Mouse (Mus musculus) right cerebral cortex, adult 18-20 months (tissue): Measurements from ENCODE around the gene Nt5c.
"Not testable (repeated sequence)": the region's sequence is repeated elsewhere in the genome, so short reads cannot be mapped to it uniquely, and the experiment has no call there.

Source experiments
- DNase-seq: peaks from one replicate; pipeline ENCODE4 v3.0.0; 2022; ENCODE audit warnings: mixed read lengths

Gene Nt5c

DNA sequence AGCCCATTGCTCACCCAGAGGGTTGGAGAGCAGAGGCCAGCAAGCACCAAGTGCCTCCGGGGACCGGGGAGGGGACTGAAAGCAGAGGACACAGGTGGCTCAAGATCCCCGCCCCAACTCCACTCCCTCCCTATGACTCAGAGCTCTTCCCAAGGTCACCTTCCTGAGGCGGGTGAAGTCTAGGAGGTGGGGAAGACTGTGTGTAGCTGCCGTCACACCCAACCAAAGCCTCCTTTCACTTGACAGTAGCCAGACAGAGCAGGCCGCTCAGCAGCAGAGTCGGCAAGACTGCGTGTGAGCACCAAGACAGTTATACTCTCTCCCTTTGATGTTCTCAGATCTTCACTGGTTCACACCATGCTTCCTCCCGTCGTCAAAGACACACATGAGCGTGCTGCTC, 28.3 kb downstream of the Nt5c start:
- no peak for DNase-seq

DNA sequence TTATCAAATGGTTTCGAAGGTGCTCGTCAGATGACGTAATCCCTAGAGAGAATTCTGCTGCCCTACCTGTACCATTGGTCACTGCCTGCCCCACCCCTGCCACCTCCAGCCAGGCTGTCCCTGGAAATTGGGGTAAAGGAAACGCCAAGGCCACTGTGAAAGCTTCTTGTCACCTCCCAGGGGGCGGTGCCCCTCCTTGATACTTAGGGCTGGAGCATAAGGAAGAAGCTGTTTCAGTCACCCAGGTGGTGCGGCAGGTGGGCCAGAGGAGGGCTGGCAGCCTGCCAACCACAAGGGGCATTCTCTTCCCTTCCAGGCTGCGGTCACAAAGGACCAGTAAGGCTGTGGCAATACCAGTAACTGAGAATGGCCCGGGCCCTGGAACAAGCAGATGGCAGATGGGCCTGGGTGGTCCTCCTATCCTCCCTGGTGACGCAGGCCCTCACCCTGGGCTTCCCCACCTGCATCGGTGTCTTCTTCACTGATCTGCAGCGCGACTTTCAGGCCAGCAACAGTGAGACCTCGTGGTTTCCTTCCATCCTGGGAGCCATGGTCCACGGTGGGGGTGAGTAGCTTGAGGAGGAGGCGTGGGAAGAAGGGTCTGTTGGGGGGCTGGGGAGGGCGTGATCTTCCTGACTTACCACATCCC, 29.3 kb downstream of the Nt5c start, which contains the start of gene Slc16a5:
TSS of gene Slc16a5 (plus strand) at position 232 of the 649 bp plus-strand sequence.
- no peak for DNase-seq

DNA sequence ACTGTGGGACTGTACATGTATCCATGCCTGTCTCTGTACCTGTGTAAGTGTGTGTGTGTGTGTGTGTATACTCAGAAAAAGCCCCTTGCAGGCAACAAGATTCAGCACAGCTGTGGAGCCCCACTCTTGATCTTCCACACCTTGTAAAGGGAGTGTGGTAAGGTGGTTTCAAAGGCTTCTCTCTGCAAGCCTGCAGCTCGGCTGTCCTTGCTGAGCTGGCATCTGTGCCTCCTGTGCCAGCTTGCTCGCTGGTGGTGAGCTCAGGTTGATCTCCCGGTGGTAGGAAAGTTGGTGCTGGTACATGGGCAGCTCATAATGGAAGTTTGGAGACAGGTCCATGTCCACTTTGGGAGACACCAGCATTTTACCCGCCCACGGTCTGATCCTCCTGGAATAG, 29.8 kb downstream of the Nt5c start:
- DNase-seq = no peak

- no peak for DNase-seq
Measured at GRCm38 (mm10) chr11:115460976-115461375, 30.7 kb downstream of the Nt5c start.

- no peak for DNase-seq
Measured at GRCm38 (mm10) chr11:115457405-115457804, 34.3 kb downstream of the Nt5c start.

DNA sequence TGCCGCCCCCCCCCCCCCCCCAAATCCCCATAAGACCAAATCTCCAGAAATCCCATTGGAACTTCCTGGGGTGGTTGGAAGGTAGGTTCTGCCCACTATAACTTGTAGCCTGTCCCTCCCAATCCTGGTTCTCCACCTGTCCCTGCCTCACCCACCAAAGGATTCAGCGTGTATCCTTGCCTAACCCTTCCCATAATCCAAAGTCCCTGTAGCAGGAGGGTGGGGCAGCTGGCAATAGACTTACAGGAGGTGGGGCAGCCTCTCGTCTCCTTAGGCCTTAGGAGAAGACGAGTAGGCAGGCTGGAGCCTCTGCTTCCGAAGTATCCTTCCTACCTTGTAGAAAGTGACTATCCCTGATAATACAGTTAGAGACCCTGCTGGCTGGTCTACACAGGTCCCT, 35.5 kb downstream of the Nt5c start:
- DNase-seq = no peak

DNA sequence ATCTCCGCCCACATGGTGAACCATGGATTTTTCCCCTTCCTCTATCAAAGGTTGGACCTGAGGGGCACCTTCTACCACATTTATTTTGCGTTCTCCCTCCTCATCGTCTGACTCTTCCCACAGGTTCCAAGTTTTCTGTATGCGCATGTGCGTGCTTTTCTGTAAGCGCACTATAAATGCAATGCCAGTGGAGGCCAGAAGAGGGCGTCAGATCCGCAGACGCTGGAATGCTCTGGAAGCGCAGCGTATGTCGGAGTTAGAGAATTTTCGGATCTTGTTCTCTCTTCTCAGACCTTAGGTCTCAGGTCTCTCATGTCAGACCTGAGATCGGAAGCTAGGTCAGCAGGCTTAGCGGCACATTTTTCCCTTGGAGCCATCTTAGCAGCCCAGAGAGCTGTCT, 36.0 kb downstream of the Nt5c start:
- DNase-seq = no peak

- DNase-seq = not testable (repeated sequence)
Measured at GRCm38 (mm10) chr11:115454822-115455221, 36.8 kb downstream of the Nt5c start.

DNA sequence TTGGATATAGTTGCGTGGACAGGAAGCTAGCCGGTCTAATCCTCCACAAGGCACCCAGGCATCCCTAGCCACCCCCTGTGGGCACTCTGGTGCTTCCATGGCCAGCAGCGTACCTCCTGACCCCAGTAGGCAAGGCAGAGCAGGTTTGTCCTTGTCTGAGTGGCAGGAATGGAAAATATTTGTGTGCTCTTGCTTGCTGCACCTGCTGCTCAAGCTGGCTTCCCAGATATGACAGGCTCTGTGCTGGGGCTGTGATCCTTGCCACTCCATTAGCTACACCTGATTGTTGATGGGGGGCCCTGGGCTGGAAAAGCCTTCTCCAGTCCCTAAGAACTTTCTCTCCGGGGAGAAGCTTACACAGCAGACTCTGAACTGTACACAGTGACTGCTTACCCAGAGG, 38.4 kb downstream of the Nt5c start:
- no peak for DNase-seq

DNA sequence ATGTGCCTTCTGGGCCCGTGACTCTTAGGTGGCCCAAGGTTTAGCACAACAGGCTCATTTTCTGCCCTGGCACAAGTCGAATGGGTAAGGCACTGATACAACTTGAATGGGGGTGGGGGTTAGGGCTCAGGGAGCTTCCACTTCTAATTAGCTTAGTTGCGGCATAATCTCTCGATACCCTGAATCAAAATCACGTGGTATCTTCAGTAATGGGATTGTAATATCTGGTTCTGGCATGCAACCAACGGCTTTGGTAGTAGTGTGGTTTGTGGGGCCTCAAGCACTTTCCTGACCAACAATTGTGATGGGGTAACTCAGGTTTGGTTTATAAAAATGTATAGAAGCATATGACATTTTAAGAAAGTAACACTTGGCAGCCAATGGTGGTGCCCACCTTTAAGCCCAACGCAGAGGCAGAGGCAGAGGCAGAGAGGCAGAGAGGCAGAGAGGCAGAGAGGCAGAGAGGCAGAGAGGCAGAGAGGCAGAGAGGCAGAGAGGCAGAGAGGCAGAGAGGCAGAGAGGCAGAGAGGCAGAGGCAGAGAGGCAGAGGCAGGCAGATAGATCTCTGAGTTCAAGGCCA, 39.3 kb downstream of the Nt5c start:
- DNase-seq = no peak

DNA sequence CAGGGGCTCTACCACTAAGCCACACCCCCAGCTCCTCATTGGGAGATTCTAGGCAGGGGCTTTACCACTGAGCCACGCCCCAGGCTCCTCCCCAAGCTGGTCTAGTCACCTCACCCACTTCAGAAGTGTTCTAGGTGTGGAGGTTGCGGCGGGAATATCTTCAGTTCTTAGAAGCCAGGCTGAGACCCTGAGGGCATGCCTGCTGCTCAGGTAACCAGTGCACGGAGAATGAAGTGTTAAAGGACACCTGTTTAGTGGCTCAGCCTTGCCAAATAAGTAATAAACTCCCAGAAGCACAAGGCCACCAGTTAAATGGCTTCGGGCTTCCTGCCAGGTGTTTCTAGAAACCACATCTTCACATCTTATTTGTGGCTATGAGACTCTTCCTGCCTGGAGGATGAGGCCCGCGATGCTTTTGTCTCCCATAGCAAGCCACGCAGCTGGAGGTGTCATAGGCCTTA, 39.9 kb downstream of the Nt5c start:
- DNase-seq = no peak

DNA sequence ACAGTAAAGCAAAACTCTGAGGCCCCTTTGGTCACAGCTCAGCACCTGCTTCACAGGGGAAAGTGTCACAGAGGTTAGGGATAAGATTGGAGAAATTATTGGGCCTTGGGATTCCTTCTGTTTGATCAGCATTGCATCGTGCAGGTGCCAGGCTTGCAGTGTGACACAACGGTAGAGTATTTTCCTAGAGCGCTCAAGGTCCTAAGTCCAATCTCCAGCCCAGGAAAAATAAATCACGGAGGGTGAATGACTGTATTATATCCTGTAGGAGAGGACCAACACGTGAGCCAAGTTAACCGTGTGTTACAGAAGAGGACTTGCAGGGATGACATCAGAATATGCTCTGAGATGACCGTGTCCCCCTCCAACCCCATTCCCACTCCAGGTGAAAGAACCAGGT, 41.5 kb downstream of the Nt5c start:
- DNase-seq = no peak

- DNase-seq = no peak
Measured at GRCm38 (mm10) chr11:115448998-115449397, 42.7 kb downstream of the Nt5c start.

DNA sequence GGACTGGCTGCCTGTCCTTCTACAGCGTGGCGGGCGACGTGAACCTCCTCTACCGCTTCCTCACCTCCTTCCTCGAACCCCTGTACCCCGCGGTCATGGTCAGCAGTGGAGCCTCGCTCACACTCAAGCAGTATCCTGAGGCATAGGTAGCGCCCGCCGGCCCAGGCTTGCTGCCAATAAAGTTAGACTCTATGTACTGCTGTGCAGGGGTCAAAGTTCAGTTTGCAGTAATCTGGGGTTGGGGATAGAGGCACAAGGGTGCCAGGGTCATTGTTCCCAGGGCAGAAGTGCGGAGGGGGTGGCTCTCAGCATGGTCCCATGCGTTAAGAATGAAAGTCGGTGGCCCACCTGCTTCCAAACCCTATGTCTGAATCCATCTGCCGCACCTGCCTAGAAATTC, 43.6 kb downstream of the Nt5c start:
- no peak for DNase-seq

- no peak for DNase-seq
Measured at GRCm38 (mm10) chr11:115447321-115447885, 44.3 kb downstream of the Nt5c start.

- no peak for DNase-seq
Measured at GRCm38 (mm10) chr11:115446906-115447305, 44.8 kb downstream of the Nt5c start.

- no peak for DNase-seq
Measured at GRCm38 (mm10) chr11:115441417-115441816, 50.2 kb downstream of the Nt5c start.
